Mouse (Mus musculus) liver, embryonic 11.5 days (tissue): ENCODE measurements around the gene Ogn. TPM values are rescaled to one million over a fixed set of nuclear protein-coding genes. Genes with fewer than 3 reads are reported as not detected.

Experiments used
- ATAC-seq: fragments of 200-750 bp; cut with Nextera tagmentation; replicated peaks from 2 replicates; pipeline ENCODE4 v1.8.0; 2017; ENCODE audit warnings: moderate number of reproducible peaks, mild to moderate bottlenecking, moderate TSS enrichment, moderate library complexity; ENCODE audit not compliant: low FRiP score
- DNase-seq: peaks from one replicate; pipeline ENCODE4 v3.0.0-alpha.2; 2017; ENCODE audit warnings: low spot score
- H3K27ac ChIP-seq: fragments of 300-500 bp; sonication (generic); 2 replicates; pipeline ENCODE4 v1.5.1; 2014; ENCODE audit warnings: mild to moderate bottlenecking, low read depth, low read length, control low read depth
- H3K27me3 ChIP-seq: fragments of 300-500 bp; sonication (generic); replicated peaks from 2 replicates; pipeline ENCODE4 v1.6.1; 2014; ENCODE audit warnings: low read length, mixed read lengths; ENCODE audit not compliant: control insufficient read depth, insufficient read depth
- H3K36me3 ChIP-seq: fragments of 300-500 bp; sonication (generic); 2 replicates; pipeline ENCODE4 v1.6.1; 2014; ENCODE audit warnings: mild to moderate bottlenecking, low read length, moderate library complexity, mixed read lengths; ENCODE audit not compliant: control insufficient read depth, insufficient read depth
- H3K4me1 ChIP-seq: fragments of 300-500 bp; sonication (generic); replicated peaks from 2 replicates; pipeline ENCODE4 v1.6.1; 2014; ENCODE audit warnings: low read length, mixed read lengths; ENCODE audit not compliant: control insufficient read depth, insufficient read depth
- H3K4me2 ChIP-seq: fragments of 300-500 bp; sonication (generic); 2 replicates; pipeline ENCODE4 v1.6.1; 2014; ENCODE audit warnings: mild to moderate bottlenecking, control low read depth, moderate library complexity
- H3K4me3 ChIP-seq: fragments of 300-500 bp; sonication (generic); 2 replicates; pipeline ENCODE4 v1.5.1; 2014; ENCODE audit warnings: low read depth, low read length, control low read depth
- H3K9ac ChIP-seq: fragments of 300-500 bp; sonication (generic); 2 replicates; pipeline ENCODE4 v1.6.1; 2014; ENCODE audit warnings: low read depth, low read length, control low read depth
- H3K9me3 ChIP-seq: fragments of 300-500 bp; sonication (generic); 2 replicates; pipeline ENCODE4 v1.6.1; 2016; ENCODE audit warnings: low read length, inconsistent platforms, mixed read lengths; ENCODE audit not compliant: control insufficient read depth
- WGBS: fragments of 180-500 bp; shearing (Covaris S2); extraction: QIAGEN DNeasy Blood & Tissue Kit; methylation state at CpG from one replicate; pipeline ENCODE4 v1.1.7; 2014; 5-methylcytosine and 5-hydroxymethylcytosine counted together
- polyA plus RNA-seq: library from polyadenylated mRNA; unstranded; fragments of >200 nt; fragmentation: Nextera tagmentation; extraction: Ambion mirVana; gene quantifications from 2 replicates; pipeline ENCODE4 v1.2.1, GENCODE M21; 2014

The Ogn gene
- polyA plus RNA-seq, 1 experiment from 2014 or later: 2.2 TPM

DNA sequence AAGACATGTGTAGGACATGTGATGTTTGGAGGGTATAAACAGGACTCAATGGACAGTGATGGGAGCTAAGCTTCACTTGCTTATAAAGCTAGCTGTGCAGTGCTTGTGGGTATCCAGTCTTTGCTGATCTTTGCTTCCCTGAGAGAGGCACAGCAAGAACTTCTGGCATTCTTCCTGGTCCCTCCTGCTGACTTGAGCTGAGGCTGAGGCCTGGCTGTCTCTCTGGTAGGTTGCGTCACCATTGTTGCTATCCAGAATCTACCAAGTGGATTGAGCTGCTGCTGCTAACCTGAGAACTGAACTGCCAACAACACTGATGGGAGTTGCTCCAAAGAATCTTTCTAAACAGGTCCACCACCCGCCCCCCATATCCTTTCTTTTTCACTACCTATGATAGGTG, 21.2 kb downstream of the Ogn start:
- no peak overlapping the region for H3K9ac ChIP-seq
- no peak overlapping the region for H3K4me2 ChIP-seq
- H3K27ac ChIP-seq: no peak overlapping the region
- no peaks in the 10 kb centered on the region for H3K4me1 ChIP-seq
- 91% methylated on average over 2 of the region's 2 CpGs for WGBS
- H3K27me3 ChIP-seq: no peaks in the 10 kb centered on the region
- no peak overlapping the region for H3K4me3 ChIP-seq
- no peaks in the 10 kb centered on the region for H3K9me3 ChIP-seq
- no peak for ATAC-seq
- no peaks in the 10 kb centered on the region for H3K36me3 ChIP-seq
- no peak for DNase-seq

GRCm38 (mm10) chr13:49639965-49640364, 32.1 kb downstream of the Ogn start:
- no peak overlapping the region for H3K4me2 ChIP-seq
- no peaks in the 10 kb centered on the region; the same call in 1 of the 2 replicates for H3K36me3 ChIP-seq
- DNase-seq: no peak
- no peak overlapping the region for H3K4me3 ChIP-seq
- H3K9ac ChIP-seq: no peak overlapping the region
- WGBS: 61% methylated on average over 2 of the region's 2 CpGs
- H3K4me1 ChIP-seq: peaks cover 3% of the 10 kb centered on the region
- no peaks in the 10 kb centered on the region for H3K27me3 ChIP-seq
- ATAC-seq: peak; percentile 95
- H3K9me3 ChIP-seq: no peaks in the 10 kb centered on the region
- H3K27ac ChIP-seq: peak overlapping the region; percentile 53

DNA sequence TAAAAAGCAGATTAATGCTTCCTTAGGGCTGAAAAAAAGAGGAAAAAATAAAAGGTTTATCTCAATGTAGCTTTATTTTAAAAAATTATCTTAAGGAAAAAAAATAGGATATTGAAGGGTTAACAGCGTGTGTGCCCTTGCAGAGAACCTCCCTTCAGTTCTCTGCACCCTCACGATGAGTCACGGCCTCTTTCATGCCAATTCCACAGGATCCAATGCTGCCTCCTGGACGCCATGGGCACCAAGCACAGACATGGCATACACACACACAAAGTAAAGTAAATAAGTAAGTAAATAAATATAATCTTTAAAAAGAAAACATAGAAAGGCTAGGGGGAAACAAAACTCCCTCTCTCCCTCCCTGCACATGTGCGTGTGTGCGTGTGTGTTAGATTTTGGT, 34.8 kb downstream of the Ogn start:
- Histone ChIP-seq H3K4me3 (no peak overlapping the region), H3K27me3 (no peaks in the 10 kb centered on the region), H3K4me1 (peaks cover 3% of the 10 kb centered on the region), H3K27ac (no peak overlapping the region), H3K9ac (no peak overlapping the region), H3K36me3 (no peaks in the 10 kb centered on the region; the same call in 1 of the 2 replicates), H3K9me3 (no peaks in the 10 kb centered on the region), H3K4me2 (no peak overlapping the region)
- ATAC-seq (no peak), DNase-seq (no peak)
- WGBS: 86% methylated on average over 6 of the region's 6 CpGs

- no peak for ATAC-seq
- no peaks in the 10 kb centered on the region for H3K27me3 ChIP-seq
- DNase-seq: no peak
- no peak overlapping the region for H3K27ac ChIP-seq
- no peak overlapping the region for H3K4me3 ChIP-seq
- no peak overlapping the region for H3K9ac ChIP-seq
- peaks cover 3% of the 10 kb centered on the region for H3K4me1 ChIP-seq
- no peaks in the 10 kb centered on the region for H3K36me3 ChIP-seq
- no peak overlapping the region for H3K4me2 ChIP-seq
- H3K9me3 ChIP-seq: no peaks in the 10 kb centered on the region
Measured at GRCm38 (mm10) chr13:49643669-49644362, 36.0 kb downstream of the Ogn start.

GRCm38 (mm10) chr13:49644731-49645529, 37.1 kb downstream of the Ogn start:
- Histone ChIP-seq H3K27me3 (no peaks in the 10 kb centered on the region), H3K27ac (no peak overlapping the region), H3K4me3 (no peak overlapping the region), H3K4me1 (no peaks in the 10 kb centered on the region), H3K9ac (no peak overlapping the region), H3K4me2 (no peak overlapping the region), H3K9me3 (no peaks in the 10 kb centered on the region), H3K36me3 (no peaks in the 10 kb centered on the region)
- no peak for DNase-seq
- 79% methylated on average over 2 of the region's 2 CpGs for WGBS
- no peak for ATAC-seq

GRCm38 (mm10) chr13:49646019-49646418, 38.2 kb downstream of the Ogn start:
- H3K4me1 ChIP-seq: no peaks in the 10 kb centered on the region
- H3K27me3 ChIP-seq: no peaks in the 10 kb centered on the region
- no peaks in the 10 kb centered on the region for H3K9me3 ChIP-seq
- DNase-seq: no peak
- H3K9ac ChIP-seq: no peak overlapping the region
- H3K27ac ChIP-seq: no peak overlapping the region
- H3K36me3 ChIP-seq: no peaks in the 10 kb centered on the region
- H3K4me2 ChIP-seq: no peak overlapping the region
- H3K4me3 ChIP-seq: no peak overlapping the region
- ATAC-seq: no peak
- WGBS: 86% methylated on average over 1 of the region's 1 CpGs

GRCm38 (mm10) chr13:49651136-49651535, 43.3 kb downstream of the Ogn start:
- H3K4me1 ChIP-seq: no peaks in the 10 kb centered on the region

GRCm38 (mm10) chr13:49651781-49652351, 44.0 kb downstream of the Ogn start:
- Histone ChIP-seq H3K4me1 (no peaks in the 10 kb centered on the region), H3K9me3 (no peaks in the 10 kb centered on the region), H3K9ac (peak overlapping the region; percentile 74), H3K36me3 (no peaks in the 10 kb centered on the region; the same call in 1 of the 2 replicates), H3K4me2 (peak overlapping the region; percentile 63), H3K4me3 (peak overlapping the region; percentile 86), H3K27ac (peak overlapping the region; percentile 57; the same call in 1 of the 2 replicates), H3K27me3 (no peaks in the 10 kb centered on the region)
- ATAC-seq: no peak
- no peak for DNase-seq
- 2% methylated on average over 4 of the region's 4 CpGs for WGBS

More at GRCm38 (mm10) chr13:49651136-49651535, 43.3 kb downstream of the Ogn start:
- Histone ChIP-seq H3K9me3 (no peaks in the 10 kb centered on the region), H3K9ac (no peak overlapping the region), H3K4me3 (peak overlapping the region; percentile 86), H3K27ac (no peak overlapping the region), H3K27me3 (no peaks in the 10 kb centered on the region), H3K36me3 (no peaks in the 10 kb centered on the region; the same call in 1 of the 2 replicates), H3K4me2 (peak overlapping the region; percentile 63)
- DNase-seq (no peak), ATAC-seq (no peak)
- WGBS: 46% methylated on average over 2 of the region's 2 CpGs
